8 mouse cellular contexts compared by ENCODE assay signal in the genomic region with DNA sequence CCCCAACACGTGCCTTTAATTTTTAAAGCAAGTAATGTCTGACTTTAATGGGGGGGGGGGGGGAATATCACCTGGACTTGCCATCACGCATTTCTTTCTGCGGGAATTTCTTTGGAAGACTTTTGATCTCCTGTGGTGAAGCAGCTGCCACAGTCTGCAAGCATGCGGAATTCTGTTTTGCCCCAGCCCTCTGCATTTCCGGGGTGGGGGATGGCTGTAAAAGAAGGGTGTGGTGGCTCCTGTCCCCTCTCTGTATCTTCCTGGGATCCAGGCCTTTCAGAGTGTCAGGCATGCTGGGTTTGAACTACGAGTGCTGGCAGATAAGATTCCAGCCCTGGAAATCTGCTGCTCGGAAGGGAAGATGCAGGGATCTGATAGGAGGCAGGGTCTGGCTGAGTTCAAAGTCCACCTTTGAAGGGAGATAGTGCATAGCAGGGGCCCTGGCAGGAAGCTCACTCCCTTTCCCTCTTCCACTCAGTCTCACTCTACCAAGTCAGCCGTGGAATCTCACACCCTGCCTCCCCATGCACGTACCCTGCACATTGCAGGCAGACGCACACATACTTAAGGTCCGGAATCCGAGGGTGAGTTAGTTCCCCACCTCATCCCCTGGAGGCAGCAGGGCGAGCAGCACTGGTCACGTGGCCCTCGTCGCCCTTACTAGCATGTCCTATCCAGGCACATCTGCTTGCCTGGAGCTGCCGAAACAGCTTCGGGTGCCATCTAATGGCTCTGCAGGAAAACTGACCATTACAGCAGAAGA. TPM values are rescaled to one million over a fixed set of nuclear protein-coding genes. Genes with fewer than 3 reads are reported as not detected.
DNase-seq lines count a peak whose midpoint lies in the region; ATAC-seq lines count a peak whose summit lies in the region.

No protein-coding gene starts in this region.

- 0 out of 2 replicates have a peak, but pooled peaks have one; percentile 26 for ATAC-seq in embryonic facial prominence, embryonic 15.5 days (ENCODE audit: insufficient number of reproducible peaks, low FRiP score, low TSS enrichment, low read depth)
- ATAC-seq in limb, embryonic 11.5 days (ENCODE audit: insufficient number of reproducible peaks, low FRiP score, low TSS enrichment, low read depth) = no peak

- H3K36me3 ChIP-seq in embryonic facial prominence, embryonic 15.5 days = no peaks in the 10 kb centered on the region
- no peaks in the 10 kb centered on the region for H3K36me3 ChIP-seq in limb, embryonic 11.5 days (ENCODE audit: control insufficient read depth, insufficient read depth, low read length)

- H3K9ac ChIP-seq in embryonic facial prominence, embryonic 15.5 days = no peak overlapping the region
- H3K9ac ChIP-seq in limb, embryonic 11.5 days (ENCODE audit: low read length) = no peak overlapping the region

- WGBS in embryonic facial prominence, embryonic 15.5 days = 13% methylated on average over 18 of the region's 18 CpGs
- 3% methylated on average over 18 of the region's 18 CpGs for WGBS in limb, embryonic 11.5 days

- no peak overlapping the region; the same call in 1 of the 2 replicates for H3K27ac ChIP-seq in embryonic facial prominence, embryonic 15.5 days (replicated peaks)
- no peak overlapping the region for H3K27ac ChIP-seq in limb, embryonic 11.5 days (replicated peaks; ENCODE audit: low read depth, low read length)

- H3K27me3 ChIP-seq in embryonic facial prominence, embryonic 15.5 days = no peaks in the 10 kb centered on the region
- no peaks in the 10 kb centered on the region for H3K27me3 ChIP-seq in limb, embryonic 11.5 days (ENCODE audit: control insufficient read depth, insufficient read depth, low read length)

- H3K4me2 ChIP-seq in embryonic facial prominence, embryonic 15.5 days (replicated peaks) = 0 out of 2 replicates have a peak overlapping the region, but pooled peaks have one; percentile 2
- H3K4me2 ChIP-seq in limb, embryonic 11.5 days (ENCODE audit: low read depth, severe bottlenecking) = no peak overlapping the region; the same call in 1 of the 2 replicates

- DNase-seq in urinary bladder, postnatal 14 days (ENCODE audit: low spot score) = peak; percentile 59
- DNase-seq in urinary bladder, adult 2 months (ENCODE audit: low spot score) = no peak
- DNase-seq in heart, postnatal 4 days = peak; percentile 75
- peak; percentile 58 for DNase-seq in limb, embryonic 11.5 days (ENCODE audit: low spot score)
- DNase-seq in mesoderm, embryonic 11.5 days (ENCODE audit: low read depth, low spot score) = peak; percentile 82
- DNase-seq in testis, postnatal 10 days (ENCODE audit: low spot score) = peak; percentile 71
- no peak for DNase-seq in right cerebral cortex, adult 2 months (ENCODE audit: low spot score in 2 of 2)

- no peaks in the 10 kb centered on the region for H3K9me3 ChIP-seq in embryonic facial prominence, embryonic 15.5 days (replicated peaks)
- no peaks in the 10 kb centered on the region for H3K9me3 ChIP-seq in limb, embryonic 11.5 days (ENCODE audit: control insufficient read depth, low read length)

- peaks cover 16% of the 10 kb centered on the region for H3K4me1 ChIP-seq in embryonic facial prominence, embryonic 15.5 days
- peaks cover 12% of the 10 kb centered on the region for H3K4me1 ChIP-seq in limb, embryonic 11.5 days (ENCODE audit: control insufficient read depth, insufficient read depth, low read length)

- no peak overlapping the region for H3K4me3 ChIP-seq in embryonic facial prominence, embryonic 15.5 days (replicated peaks)
- no peak overlapping the region for H3K4me3 ChIP-seq in limb, embryonic 11.5 days (ENCODE audit: low read depth, low read length)

RNA-seq across cellular contexts. Expression of a gene that starts 13.7 kb away (rescaled TPM):
- 32.3 and 35.8 TPM in 2 replicates for polyA plus RNA-seq in urinary bladder, adult 2 months (2012; rRNA removed)
- polyA plus RNA-seq in embryonic facial prominence, embryonic 15.5 days (2015; fragmentation: Nextera tagmentation; extraction: Ambion mirVana) = 16.1 and 18.9 TPM in 2 replicates
- total RNA-seq in heart, postnatal 4 days (2021) = 1 to 10 TPM; 7.9 to 9.3 TPM
- 5.7 and 6.6 TPM in 2 replicates for polyA plus RNA-seq in limb, embryonic 11.5 days (2014; fragmentation: Nextera tagmentation; extraction: Ambion mirVana)

RNA-seq across cellular contexts. Expression of a gene that starts 21.5 kb away (rescaled TPM):
- 15.1 and 15.8 TPM in 2 replicates for polyA plus RNA-seq in urinary bladder, adult 2 months (2012; rRNA removed)
- 0.12 and 0.26 TPM in 2 replicates for polyA plus RNA-seq in embryonic facial prominence, embryonic 15.5 days (2015; fragmentation: Nextera tagmentation; extraction: Ambion mirVana)
- 1 to 10 TPM; 3.3 to 3.4 TPM for total RNA-seq in heart, postnatal 4 days (2021)
- 0.17 TPM in 1 of 2 replicates, not detected in the other for polyA plus RNA-seq in limb, embryonic 11.5 days (2014; fragmentation: Nextera tagmentation; extraction: Ambion mirVana)

RNA-seq across cellular contexts. Expression of a gene that starts 21.8 kb away (rescaled TPM):
- polyA plus RNA-seq in urinary bladder, adult 2 months (2012; rRNA removed) = 9.9 and 11.0 TPM in 2 replicates
- 1.9 and 3.0 TPM in 2 replicates for polyA plus RNA-seq in embryonic facial prominence, embryonic 15.5 days (2015; fragmentation: Nextera tagmentation; extraction: Ambion mirVana)
- 1 to 10 TPM; 3.4 to 5.0 TPM for total RNA-seq in heart, postnatal 4 days (2021)
- 3.2 and 4.9 TPM in 2 replicates for polyA plus RNA-seq in limb, embryonic 11.5 days (2014; fragmentation: Nextera tagmentation; extraction: Ambion mirVana)

Comparison
In these comparisons a context has a peak if more than half of its experiments do, and no peak if none do; other contexts are left out.
1. DNase-seq: peak in urinary bladder, postnatal 14 days (single experiment), heart, postnatal 4 days (single experiment), limb, embryonic 11.5 days (single experiment), mesoderm, embryonic 11.5 days (single experiment) and testis, postnatal 10 days (single experiment); none in urinary bladder, adult 2 months (single experiment) and right cerebral cortex, adult 2 months (0 of 2).
2. RNA of a gene that starts 21.5 kb away (polyA plus RNA-seq): 15.1 to 15.8 TPM in urinary bladder, adult 2 months; 0.17 TPM in limb, embryonic 11.5 days and 0.12 to 0.26 TPM in embryonic facial prominence, embryonic 15.5 days; every median in the first group is over 10 times any median in the second.